Mouse (Mus musculus) MEL (cell line): ENCODE measurements around the gene Nabp2. TPM values are rescaled to one million over a fixed set of nuclear protein-coding genes. Genes with fewer than 3 reads are reported as not detected.

Source experiments
- DNase-seq: peaks from one replicate; pipeline ENCODE4 v3.0.0; 2011; ENCODE audit warnings: low read depth, low spot score
- H3K27ac ChIP-seq: 2 replicates; pipeline ENCODE4 v1.5.1; 2012; ENCODE audit warnings: low read depth, mild to moderate bottlenecking, control low read depth, low read length, moderate library complexity; ENCODE audit not compliant: control insufficient read depth
- H3K27me3 ChIP-seq, 2 experiments: fragments of 150-350 bp in 1 of 2; sonication (generic) in 1 of 2; 2 replicates each; pipeline ENCODE4 v1.6.1; 2012; ENCODE audit warnings: low read length in 2 of 2, mild to moderate bottlenecking in 2 of 2, improper control_type of control experiment in 1 of 2, moderate library complexity in 1 of 2; ENCODE audit not compliant: insufficient read depth in 2 of 2, control insufficient read depth in 1 of 2
- H3K36me3 ChIP-seq, 2 experiments: 2 replicates each; pipeline ENCODE4 v1.6.1; 2012 to 2014; ENCODE audit warnings: low read length in 2 of 2, improper control_type of control experiment in 1 of 2, inconsistent platforms in 1 of 2, mild to moderate bottlenecking in 1 of 2; ENCODE audit not compliant: insufficient read depth in 2 of 2, control insufficient read depth in 1 of 2
- H3K4me1 ChIP-seq, 2 experiments: fragments of 150-350 bp in 1 of 2; sonication (generic) in 1 of 2; 2 replicates each; pipeline ENCODE4 v1.6.1; 2012; ENCODE audit warnings: low read length in 2 of 2, improper control_type of control experiment in 1 of 2, mild to moderate bottlenecking in 1 of 2; ENCODE audit not compliant: insufficient read depth in 2 of 2, control insufficient read depth in 1 of 2
- H3K4me3 ChIP-seq, 2 experiments: fragments of 150-350 bp in 1 of 2; sonication (generic) in 1 of 2; 2 replicates each; pipeline ENCODE4 v1.5.1; 2012; ENCODE audit warnings: low read depth in 2 of 2, low read length in 2 of 2, mild to moderate bottlenecking in 2 of 2, moderate library complexity in 2 of 2, control low read depth in 1 of 2, improper control_type of control experiment in 1 of 2; ENCODE audit not compliant: control insufficient read depth in 1 of 2, insufficient read depth in 1 of 2
- H3K79me2 ChIP-seq: 2 replicates; pipeline ENCODE4 v1.6.1; 2012; ENCODE audit warnings: mild to moderate bottlenecking, low read length, moderate library complexity; ENCODE audit not compliant: control insufficient read depth, poor library complexity, insufficient read depth
- H3K9ac ChIP-seq: 2 replicates; pipeline ENCODE4 v1.6.1; 2012; ENCODE audit warnings: low read depth, mild to moderate bottlenecking, control low read depth, low read length, moderate library complexity; ENCODE audit not compliant: control insufficient read depth, poor library complexity, severe bottlenecking
- H3K9me3 ChIP-seq: fragments of 150-350 bp; sonication (generic); replicated peaks from 2 replicates; pipeline ENCODE4 v1.6.1; 2012; ENCODE audit warnings: mild to moderate bottlenecking, low read length, improper control_type of control experiment, moderate library complexity; ENCODE audit not compliant: insufficient read depth
- CHD2 ChIP-seq: IDR thresholded peaks from 2 replicates; pipeline ENCODE4 v1.6.1; 2011; ENCODE audit warnings: low read length, improper control_type of control experiment
- CTCF ChIP-seq, 3 experiments: IDR thresholded peaks in 2 of 3; conservative IDR thresholded peaks in 1 of 3; 2 replicates each; pipeline ENCODE4 v1.5.1; 2011 to 2012; ENCODE audit warnings: low read length in 3 of 3, low read depth in 2 of 3, mild to moderate bottlenecking in 2 of 3, improper control_type of control experiment in 1 of 3, inconsistent platforms in 1 of 3, mixed read lengths in 1 of 3, moderate library complexity in 1 of 3; ENCODE audit not compliant: control insufficient read depth in 1 of 3, insufficient read depth in 1 of 3, poor library complexity in 1 of 3, severe bottlenecking in 1 of 3
- GATA1 ChIP-seq: IDR thresholded peaks from 2 replicates; pipeline ENCODE4 v1.6.1; 2011; ENCODE audit warnings: low read depth, low read length, improper control_type of control experiment
- HCFC1 ChIP-seq: IDR thresholded peaks from 2 replicates; pipeline ENCODE4 v1.6.1; 2012; ENCODE audit warnings: low read depth, mild to moderate bottlenecking, inconsistent platforms, low read length, improper control_type of control experiment, moderate library complexity
- MXI1 ChIP-seq: IDR thresholded peaks from 2 replicates; pipeline ENCODE4 v1.6.1; 2011; ENCODE audit warnings: mild to moderate bottlenecking, low read depth, low read length, improper control_type of control experiment
- MYB ChIP-seq: IDR thresholded peaks from 2 replicates; pipeline ENCODE4 v1.6.1; 2011; ENCODE audit warnings: mild to moderate bottlenecking, low read depth, low read length, improper control_type of control experiment
- MYC ChIP-seq: IDR thresholded peaks from 2 replicates; pipeline ENCODE4 v1.6.1; 2011; ENCODE audit warnings: low read depth, mild to moderate bottlenecking, low read length, improper control_type of control experiment, moderate library complexity
- POLR2AphosphoS5 ChIP-seq: IDR thresholded peaks from 2 replicates; pipeline ENCODE4 v1.6.1; 2012; ENCODE audit warnings: low read depth, borderline replicate concordance, mild to moderate bottlenecking, inconsistent platforms, low read length, moderate library complexity, mixed read lengths
- RAD21 ChIP-seq: IDR thresholded peaks from 2 replicates; pipeline ENCODE4 v1.6.1; 2011; ENCODE audit warnings: mild to moderate bottlenecking, low read depth, low read length, improper control_type of control experiment
- RCOR1 ChIP-seq: IDR thresholded peaks from 2 replicates; pipeline ENCODE4 v1.6.1; 2012; ENCODE audit warnings: low read depth, mild to moderate bottlenecking, inconsistent platforms, low read length, improper control_type of control experiment
- SIN3A ChIP-seq: IDR thresholded peaks from 2 replicates; pipeline ENCODE4 v1.6.1; 2012; ENCODE audit warnings: low read length, improper control_type of control experiment, inconsistent platforms
- TBP ChIP-seq: IDR thresholded peaks from 2 replicates; pipeline ENCODE4 v1.8.0; 2011; ENCODE audit warnings: low read depth, low read length, improper control_type of control experiment
- ZKSCAN1 ChIP-seq: IDR thresholded peaks from 2 replicates; pipeline ENCODE4 v1.6.1; 2012; ENCODE audit warnings: low read depth, mild to moderate bottlenecking, inconsistent platforms, low read length, improper control_type of control experiment, moderate library complexity
- polyA plus RNA-seq, 2 experiments: library from polyadenylated mRNA; stranded (reverse) in 1 of 2; unstranded in 1 of 2; fragments of >175 nt in 1 of 2; fragments of >200 nt in 1 of 2; gene quantifications; 2 replicates each; pipeline versions ENCODE4 v1.2.1 to v1.2.4; 2012; ENCODE audit warnings: low replicate concordance in 2 of 2, low read depth in 1 of 2; ENCODE audit not compliant: insufficient read length in 2 of 2, insufficient read depth in 1 of 2, missing spikeins in 1 of 2
- total RNA-seq: library from RNA; depleted of rRNA; stranded (reverse); fragments of 300-350 nt; gene quantifications from 2 replicates; pipeline ENCODE4 v1.2.3, GENCODE M21; 2012

Nabp2 gene
- total and polyA plus RNA-seq, 3 experiments, result 33.7 to 249 (median 166) TPM

GRCm38 (mm10) chr10:128372142-128372541 is 39.1 kb downstream of the Nabp2 start:
- H3K27ac ChIP-seq, result no peak overlapping the region
- peak; percentile 25 to 42 (median 26); a peak in 4 of 6 replicates for TF ChIP-seq CTCF (IDR thresholded peaks at IDR 0.05 in 2 of 3, conservative IDR thresholded peaks at IDR 0.05 in 1 of 3; ENCODE audit: control insufficient read depth in 1 of 3, insufficient read depth in 1 of 3, low read depth in 2 of 3, low read length in 3 of 3, poor library complexity in 1 of 3, severe bottlenecking in 1 of 3)
- TF ChIP-seq CHD2, result no peak
- peak; percentile 53; the same call in 1 of the 2 replicates for TF ChIP-seq TBP

GRCm38 (mm10) chr10:128370601-128371000 is 40.7 kb downstream of the Nabp2 start:
- Histone ChIP-seq H3K36me3 (peaks cover 0 to 13% of the 10 kb centered on the region in 2 experiments; a peak in 2 of 4 replicates), H3K27me3 (no peaks in the 10 kb centered on the region), H3K4me3 (no peak overlapping the region), H3K9me3 (no peaks in the 10 kb centered on the region), H3K9ac (no peak overlapping the region), H3K27ac (no peak overlapping the region), H3K79me2 (peaks cover 2% of the 10 kb centered on the region; the same call in 1 of the 2 replicates), H3K4me1 (peaks cover 11 to 18% of the 10 kb centered on the region in 2 experiments)
- no peak for DNase-seq
- TF ChIP-seq SIN3A, result no peak
- TF ChIP-seq RAD21, result no peak
- no peak for TF ChIP-seq TBP
- no peak for TF ChIP-seq GATA1
- TF ChIP-seq MYC, result no peak
- TF ChIP-seq, all 39 proteins: peak for 0

More at GRCm38 (mm10) chr10:128372142-128372541, 39.1 kb downstream of the Nabp2 start:
- no peak overlapping the region for H3K4me3 ChIP-seq
- peaks cover 6% of the 10 kb centered on the region for H3K79me2 ChIP-seq
- no peaks in the 10 kb centered on the region for H3K9me3 ChIP-seq
- no peak overlapping the region for H3K9ac ChIP-seq
- H3K4me1 ChIP-seq, result peaks cover 4 to 17% of the 10 kb centered on the region in 2 experiments
- DNase-seq, result no peak
- H3K36me3 ChIP-seq, result peaks cover 0 to 10% of the 10 kb centered on the region in 2 experiments; a peak in 2 of 4 replicates
- H3K27me3 ChIP-seq, result no peaks in the 10 kb centered on the region

- no peak overlapping the region for H3K27ac ChIP-seq
- TF ChIP-seq POLR2AphosphoS5, result no peak
- no peak for TF ChIP-seq RCOR1
- TF ChIP-seq MXI1, result no peak
- no peak for TF ChIP-seq ZKSCAN1
- TF ChIP-seq HCFC1, result no peak
- TF ChIP-seq TBP, result no peak
- no peak for TF ChIP-seq MYB
- no peaks in the 10 kb centered on the region for H3K9me3 ChIP-seq
- H3K27me3 ChIP-seq, result no peaks in the 10 kb centered on the region
- H3K36me3 ChIP-seq, result peaks cover 0 to 13% of the 10 kb centered on the region in 2 experiments; a peak in 3 of 4 replicates
- no peak for DNase-seq
- peaks cover 11 to 18% of the 10 kb centered on the region in 2 experiments for H3K4me1 ChIP-seq
- H3K79me2 ChIP-seq, result peaks cover 2% of the 10 kb centered on the region; the same call in 1 of the 2 replicates
- no peak overlapping the region for H3K9ac ChIP-seq
- H3K4me3 ChIP-seq, result no peak overlapping the region
Observed at GRCm38 (mm10) chr10:128370021-128370420, 41.3 kb downstream of the Nabp2 start.
